Mouse (Mus musculus) lung, embryonic 14.5 days (tissue): ENCODE measurements around the gene Capn5. TPM values are rescaled to one million over a fixed set of nuclear protein-coding genes. Genes with fewer than 3 reads are reported as not detected.

Experiments used
- ATAC-seq: fragments of 200-750 bp; cut with Nextera tagmentation; 2 replicates; pipeline ENCODE4 v1.8.0; 2017; ENCODE audit warnings: mild to moderate bottlenecking, moderate TSS enrichment, moderate library complexity; ENCODE audit not compliant: insufficient read depth
- DNase-seq: peaks from one replicate; pipeline ENCODE4 v3.0.0-alpha.2; 2015
- H3K27ac ChIP-seq: fragments of 300-500 bp; sonication (generic); 2 replicates; pipeline ENCODE4 v1.5.1; 2014; ENCODE audit warnings: low read depth, mild to moderate bottlenecking, moderate library complexity
- H3K27me3 ChIP-seq: fragments of 300-500 bp; sonication (generic); 2 replicates; pipeline ENCODE4 v1.6.1; 2014; ENCODE audit warnings: low read length, control low read depth; ENCODE audit not compliant: insufficient read depth
- H3K36me3 ChIP-seq: fragments of 300-500 bp; sonication (generic); 2 replicates; pipeline ENCODE4 v1.6.1; 2014; ENCODE audit warnings: control low read depth; ENCODE audit not compliant: insufficient read depth
- H3K4me1 ChIP-seq: fragments of 300-500 bp; sonication (generic); 2 replicates; pipeline ENCODE4 v1.6.1; 2014; ENCODE audit warnings: antibody characterized with exemption, control low read depth; ENCODE audit not compliant: insufficient read depth
- H3K4me2 ChIP-seq: fragments of 300-500 bp; sonication (generic); 2 replicates; pipeline ENCODE4 v1.6.1; 2014; ENCODE audit warnings: mild to moderate bottlenecking
- H3K4me3 ChIP-seq: fragments of 300-500 bp; sonication (generic); 2 replicates; pipeline ENCODE4 v1.5.1; 2014; ENCODE audit warnings: low read depth, low read length
- H3K9ac ChIP-seq: fragments of 300-500 bp; sonication (generic); 2 replicates; pipeline ENCODE4 v1.6.1; 2014
- H3K9me3 ChIP-seq: fragments of 300-500 bp; sonication (generic); 2 replicates; pipeline ENCODE4 v1.6.1; 2016; ENCODE audit warnings: low read depth, low read length, control low read depth
- CTCF ChIP-seq: IDR thresholded peaks from 2 replicates; pipeline ENCODE4 v1.5.1; 2016; ENCODE audit warnings: antibody characterized with exemption, low read depth
- WGBS: fragments of 180-500 bp; shearing (Covaris S2); extraction: QIAGEN DNeasy Blood & Tissue Kit; methylation state at CpG from one replicate; pipeline ENCODE4 v1.1.7; 2014; 5-methylcytosine and 5-hydroxymethylcytosine counted together
- polyA plus RNA-seq: library from polyadenylated mRNA; unstranded; fragments of >200 nt; fragmentation: Nextera tagmentation; extraction: Ambion mirVana; gene quantifications from 2 replicates; pipeline ENCODE4 v1.2.1, GENCODE M21; 2014

The Capn5 gene
- polyA plus RNA-seq, 1 experiment from 2014 or later, result 4.5 TPM

DNA sequence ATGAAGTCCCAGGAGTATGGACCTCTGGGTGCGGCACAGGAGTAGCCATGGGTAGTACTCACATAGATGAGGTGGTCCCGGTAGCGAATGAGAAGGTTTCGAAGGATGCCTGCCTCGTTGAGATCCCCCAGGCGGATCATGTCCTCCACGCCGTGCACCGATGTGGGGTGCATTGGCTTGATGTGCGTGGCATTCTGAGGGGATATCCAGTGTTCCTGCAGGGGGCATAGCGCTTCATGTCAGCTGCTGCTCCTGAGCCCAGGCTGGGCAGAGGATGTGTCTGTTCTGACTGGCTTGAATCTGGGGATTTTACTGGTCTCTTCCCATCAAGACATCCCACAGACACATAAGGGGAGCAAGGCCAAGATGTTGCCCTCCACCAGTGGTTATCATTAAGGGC, 75.6 kb downstream of the Capn5 start:
- H3K27ac ChIP-seq, result no peak overlapping the region
- H3K4me3 ChIP-seq, result no peak overlapping the region
- H3K9ac ChIP-seq, result peak overlapping the region; percentile 54
- 93% methylated on average over 11 of the region's 11 CpGs for WGBS
- H3K4me1 ChIP-seq, result 0 out of 2 replicates have a peak, but pooled peaks cover 5% of the 10 kb centered on the region
- ATAC-seq (peak; percentile 22; the same call in 1 of the 2 replicates), DNase-seq (no peak)
- peak overlapping the region; percentile 60 for H3K4me2 ChIP-seq
- no peaks in the 10 kb centered on the region for H3K9me3 ChIP-seq
- TF ChIP-seq CTCF, result no peak
- no peaks in the 10 kb centered on the region for H3K27me3 ChIP-seq
- no peaks in the 10 kb centered on the region for H3K36me3 ChIP-seq

DNA sequence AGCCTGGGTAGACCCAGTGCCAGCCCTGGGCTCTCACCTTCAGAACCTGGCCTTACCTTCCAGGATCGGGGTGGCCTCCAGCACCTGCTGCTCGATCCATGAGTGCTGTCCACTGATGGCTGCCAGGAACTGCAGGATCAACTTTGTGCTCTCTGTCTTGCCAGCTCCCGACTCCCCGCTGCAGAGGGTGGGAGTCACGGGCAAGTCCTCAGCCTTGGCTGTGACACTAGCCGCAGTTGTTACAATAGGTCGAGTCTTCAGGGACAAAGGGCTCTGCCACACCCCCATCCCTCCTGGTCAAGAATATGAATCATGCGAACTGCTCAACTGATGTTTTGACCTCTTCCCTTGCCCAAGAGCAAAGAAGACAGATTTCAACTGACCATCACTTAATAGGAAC, 80.5 kb downstream of the Capn5 start:
- no peaks in the 10 kb centered on the region for H3K27me3 ChIP-seq
- H3K36me3 ChIP-seq, result peaks cover 4% of the 10 kb centered on the region; the same call in 1 of the 2 replicates
- no peak overlapping the region for H3K4me3 ChIP-seq
- no peaks in the 10 kb centered on the region for H3K9me3 ChIP-seq
- DNase-seq (no peak), ATAC-seq (no peak)
- no peak overlapping the region for H3K9ac ChIP-seq
- 0 out of 2 replicates have a peak, but pooled peaks cover under 1% of the 10 kb centered on the region for H3K4me1 ChIP-seq
- no peak overlapping the region for H3K27ac ChIP-seq
- no peak overlapping the region for H3K4me2 ChIP-seq
- 92% methylated on average over 8 of the region's 8 CpGs for WGBS
- TF ChIP-seq CTCF, result no peak

DNA sequence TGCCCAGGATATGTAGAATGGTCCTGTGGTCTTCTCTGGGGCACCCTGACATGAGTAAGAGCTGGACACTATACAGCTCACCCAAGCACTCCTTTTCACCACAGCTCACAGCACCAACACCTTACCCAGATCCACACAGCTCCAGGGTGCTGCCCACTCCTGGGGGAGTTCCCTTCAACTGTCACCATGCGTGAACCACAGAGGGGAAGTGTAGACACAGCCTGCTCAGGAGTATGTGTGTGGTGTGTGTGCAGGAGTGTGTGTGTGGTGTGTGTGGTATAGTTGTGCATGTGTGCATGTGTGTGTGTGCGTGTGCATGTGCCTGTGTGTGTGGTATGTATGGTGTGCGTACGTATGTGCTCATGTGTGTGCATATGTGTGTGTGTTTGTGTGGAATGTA, 82.2 kb downstream of the Capn5 start:
- Histone ChIP-seq H3K27ac (no peak overlapping the region), H3K36me3 (peaks cover 4% of the 10 kb centered on the region; the same call in 1 of the 2 replicates), H3K4me3 (no peak overlapping the region), H3K4me2 (no peak overlapping the region), H3K4me1 (no peaks in the 10 kb centered on the region), H3K27me3 (no peaks in the 10 kb centered on the region), H3K9ac (no peak overlapping the region), H3K9me3 (no peaks in the 10 kb centered on the region)
- no peak for ATAC-seq
- no peak for DNase-seq
- 94% methylated on average over 4 of the region's 4 CpGs for WGBS
- no peak for TF ChIP-seq CTCF

DNA sequence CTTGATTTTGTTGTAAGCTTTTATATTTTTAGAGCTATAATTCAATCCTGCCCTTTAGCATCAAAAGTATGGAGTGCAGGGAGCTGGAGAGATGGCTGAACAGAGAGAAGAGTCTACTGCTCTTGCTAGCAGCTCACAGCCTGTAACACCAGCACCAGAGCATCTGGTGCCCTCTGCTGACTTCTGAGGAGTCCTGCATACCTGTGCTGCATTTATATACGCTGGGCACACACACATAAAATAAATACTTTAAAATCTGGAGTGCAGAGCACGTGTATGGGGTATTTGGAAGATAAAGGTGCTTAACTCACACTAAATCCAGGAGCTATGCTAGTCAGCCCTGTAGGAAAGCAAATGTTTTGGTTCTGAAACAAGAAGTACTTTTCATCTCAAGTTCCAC, 91.7 kb downstream of the Capn5 start:
- H3K4me2 ChIP-seq, result no peak overlapping the region
- 24% methylated on average over 2 of the region's 2 CpGs for WGBS
- no peak overlapping the region for H3K27ac ChIP-seq
- H3K27me3 ChIP-seq, result no peaks in the 10 kb centered on the region
- H3K4me3 ChIP-seq, result no peak overlapping the region
- no peaks in the 10 kb centered on the region for H3K36me3 ChIP-seq
- no peaks in the 10 kb centered on the region for H3K9me3 ChIP-seq
- peak; percentile 68 for TF ChIP-seq CTCF
- no peak overlapping the region for H3K9ac ChIP-seq
- peaks cover 14% of the 10 kb centered on the region; the same call in 1 of the 2 replicates for H3K4me1 ChIP-seq
- 0 out of 2 replicates have a peak, but pooled peaks have one; percentile 29 for ATAC-seq
- DNase-seq, result peak; percentile 72

DNA sequence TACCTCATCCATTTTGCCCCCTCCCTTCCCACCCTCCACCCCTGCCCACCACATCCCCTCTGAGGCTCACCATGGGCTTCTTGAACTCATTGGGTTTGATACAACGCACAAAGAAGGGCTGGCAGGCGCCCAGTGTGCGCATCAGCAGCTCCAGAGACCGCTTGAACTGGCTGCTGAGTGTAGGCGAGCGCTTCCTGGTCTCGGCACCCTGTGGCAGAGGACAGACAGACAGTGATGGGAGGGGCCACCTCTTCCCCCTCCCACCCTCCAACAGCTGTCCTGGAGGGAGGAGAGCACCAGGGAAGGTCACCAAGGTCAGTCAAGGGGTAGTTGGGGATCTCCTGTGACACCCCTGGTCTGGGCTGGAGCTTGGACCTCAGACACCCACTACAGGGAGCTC, 92.8 kb downstream of the Capn5 start:
- Histone ChIP-seq H3K4me3 (0 out of 2 replicates have a peak overlapping the region, but pooled peaks have one; percentile 0), H3K27me3 (no peaks in the 10 kb centered on the region), H3K36me3 (no peaks in the 10 kb centered on the region), H3K9me3 (no peaks in the 10 kb centered on the region), H3K4me2 (peak overlapping the region; percentile 29; the same call in 1 of the 2 replicates), H3K9ac (no peak overlapping the region), H3K27ac (peak overlapping the region; percentile 56; the same call in 1 of the 2 replicates), H3K4me1 (peaks cover 14% of the 10 kb centered on the region; the same call in 1 of the 2 replicates)
- no peak for TF ChIP-seq CTCF
- DNase-seq (peak; percentile 28), ATAC-seq (no peak; the same call in 1 of the 2 replicates)
- 46% methylated on average over 7 of the region's 7 CpGs for WGBS

DNA sequence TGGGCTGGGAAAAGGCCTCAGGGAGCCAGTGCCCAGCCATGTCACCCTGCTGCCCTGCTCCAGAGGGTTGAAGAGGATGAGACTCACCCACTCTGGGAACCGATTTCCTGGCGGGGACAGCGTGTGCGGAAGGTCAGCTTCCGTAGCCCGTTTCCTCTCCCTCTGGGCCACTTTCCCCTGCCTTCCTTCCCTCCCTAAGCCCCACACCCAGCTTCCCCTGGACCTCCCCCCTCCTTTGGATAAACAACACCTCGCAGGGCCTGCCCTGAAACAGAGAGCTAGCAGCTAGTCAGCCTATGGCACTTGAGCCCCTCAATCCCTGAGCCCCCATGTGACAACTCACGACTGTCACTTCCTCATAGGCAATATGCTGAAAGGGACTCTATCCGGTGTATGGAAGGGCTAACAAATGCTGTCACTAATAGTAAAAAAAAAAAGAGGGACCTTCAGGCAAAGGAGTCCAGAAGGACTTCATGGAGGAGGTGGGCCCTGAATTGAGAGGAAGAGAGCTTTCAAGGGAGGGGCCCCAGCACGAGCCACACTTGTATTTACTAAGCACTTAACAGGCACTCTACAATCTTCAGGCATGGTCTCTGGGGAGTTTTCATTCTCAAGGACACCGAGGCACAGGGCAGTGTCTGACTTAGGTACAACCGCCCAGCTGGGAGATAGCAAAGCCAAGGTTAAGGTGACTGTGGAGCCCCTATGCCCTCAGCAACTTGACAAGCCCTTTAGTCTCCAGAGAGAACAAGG, 93.4 kb downstream of the Capn5 start:
- H3K9ac ChIP-seq, result peak overlapping the region; percentile 28; the same call in 1 of the 2 replicates
- ATAC-seq (peak; percentile 52; the same call in 1 of the 2 replicates), DNase-seq (peak; percentile 58)
- peaks cover 14% of the 10 kb centered on the region; the same call in 1 of the 2 replicates for H3K4me1 ChIP-seq
- no peak for TF ChIP-seq CTCF
- 0 out of 2 replicates have a peak overlapping the region, but pooled peaks have one; percentile 0 for H3K4me3 ChIP-seq
- peak overlapping the region; percentile 29 for H3K4me2 ChIP-seq
- H3K9me3 ChIP-seq, result no peaks in the 10 kb centered on the region
- 14% methylated on average over 12 of the region's 12 CpGs for WGBS
- peak overlapping the region; percentile 56 for H3K27ac ChIP-seq
- no peaks in the 10 kb centered on the region for H3K27me3 ChIP-seq
- no peaks in the 10 kb centered on the region for H3K36me3 ChIP-seq

DNA sequence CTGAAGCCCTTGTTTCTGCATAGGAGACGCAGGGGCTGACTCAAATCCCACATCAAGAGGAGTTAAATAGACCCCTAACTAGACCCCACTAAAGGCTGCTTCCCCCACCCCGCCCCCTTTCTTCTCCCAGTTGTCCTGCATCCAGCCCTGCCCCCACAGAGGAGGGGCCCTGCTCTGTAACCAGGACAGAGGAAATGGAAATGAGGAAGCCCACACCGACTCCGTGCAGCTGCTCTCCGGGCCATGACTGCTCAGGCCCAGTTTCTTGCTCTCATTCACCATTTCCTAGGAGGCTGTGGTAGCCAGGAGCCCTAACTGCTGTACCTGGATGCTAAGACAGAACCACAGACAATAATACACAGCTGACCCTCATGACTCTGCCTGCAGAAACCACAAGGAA, 95.7 kb downstream of the Capn5 start:
- ATAC-seq (no peak), DNase-seq (peak; percentile 51)
- Histone ChIP-seq H3K27ac (no peak overlapping the region), H3K4me3 (no peak overlapping the region), H3K4me1 (peaks cover 14% of the 10 kb centered on the region; the same call in 1 of the 2 replicates), H3K9ac (no peak overlapping the region), H3K9me3 (no peaks in the 10 kb centered on the region), H3K4me2 (no peak overlapping the region), H3K27me3 (no peaks in the 10 kb centered on the region), H3K36me3 (no peaks in the 10 kb centered on the region)
- 23% methylated on average over 5 of the region's 5 CpGs for WGBS
- no peak for TF ChIP-seq CTCF
